Mouse (Mus musculus) liver, embryonic 16.5 days (tissue): ENCODE results near the gene Fads6. TPM values are rescaled to one million over a fixed set of nuclear protein-coding genes. Genes with fewer than 3 reads are reported as not detected.
A peak's percentile ranks its signal among the peaks of the same experiment; 100 is the strongest.

Experiments used
- ATAC-seq: fragments of 200-750 bp; cut with Nextera tagmentation; 2 replicates; pipeline ENCODE4 v1.8.0; 2017; ENCODE audit warnings: low read depth, mild to moderate bottlenecking, moderate number of reproducible peaks, moderate library complexity
- H3K27ac ChIP-seq: fragments of 300-500 bp; sonication (generic); 2 replicates; pipeline ENCODE4 v1.5.1; 2014; ENCODE audit warnings: mild to moderate bottlenecking, low read length
- H3K27me3 ChIP-seq: fragments of 300-500 bp; sonication (generic); 2 replicates; pipeline ENCODE4 v1.6.1; 2014; ENCODE audit warnings: low read depth, low read length, mixed read lengths; ENCODE audit not compliant: control insufficient read depth, insufficient read depth
- H3K36me3 ChIP-seq: fragments of 300-500 bp; sonication (generic); 2 replicates; pipeline ENCODE4 v1.6.1; 2014; ENCODE audit warnings: mild to moderate bottlenecking; ENCODE audit not compliant: control insufficient read depth, insufficient read depth
- H3K4me1 ChIP-seq: fragments of 300-500 bp; sonication (generic); 2 replicates; pipeline ENCODE4 v1.6.1; 2014; ENCODE audit warnings: low read depth, low read length, mixed read lengths; ENCODE audit not compliant: control insufficient read depth
- H3K4me2 ChIP-seq: fragments of 300-500 bp; sonication (generic); 2 replicates; pipeline ENCODE4 v1.6.1; 2014; ENCODE audit warnings: low read depth, low read length, mixed read lengths
- H3K4me3 ChIP-seq: fragments of 300-500 bp; sonication (generic); 2 replicates; pipeline ENCODE4 v1.5.1; 2014; ENCODE audit warnings: low read depth, mild to moderate bottlenecking, low read length
- H3K9ac ChIP-seq: fragments of 300-500 bp; sonication (generic); 2 replicates; pipeline ENCODE4 v1.6.1; 2014; ENCODE audit warnings: low read depth, low read length
- H3K9me3 ChIP-seq: fragments of 300-500 bp; sonication (generic); replicated peaks from 2 replicates; pipeline ENCODE4 v1.6.1; 2016; ENCODE audit warnings: low read length; ENCODE audit not compliant: control insufficient read depth
- WGBS: fragments of 180-500 bp; shearing (Covaris S2); extraction: QIAGEN DNeasy Blood & Tissue Kit; methylation state at CpG from one replicate; pipeline ENCODE4 v1.1.7; 2014; ENCODE audit not compliant: insufficient replicate concordance; 5-methylcytosine and 5-hydroxymethylcytosine counted together
- polyA plus RNA-seq: library from polyadenylated mRNA; unstranded; fragments of >200 nt; fragmentation: Nextera tagmentation; extraction: Ambion mirVana; gene quantifications from 2 replicates; pipeline ENCODE4 v1.2.1, GENCODE M21; 2015

Fads6 gene
- polyA plus RNA-seq, 1 experiment from 2014 or later: 4.5 TPM

DNA sequence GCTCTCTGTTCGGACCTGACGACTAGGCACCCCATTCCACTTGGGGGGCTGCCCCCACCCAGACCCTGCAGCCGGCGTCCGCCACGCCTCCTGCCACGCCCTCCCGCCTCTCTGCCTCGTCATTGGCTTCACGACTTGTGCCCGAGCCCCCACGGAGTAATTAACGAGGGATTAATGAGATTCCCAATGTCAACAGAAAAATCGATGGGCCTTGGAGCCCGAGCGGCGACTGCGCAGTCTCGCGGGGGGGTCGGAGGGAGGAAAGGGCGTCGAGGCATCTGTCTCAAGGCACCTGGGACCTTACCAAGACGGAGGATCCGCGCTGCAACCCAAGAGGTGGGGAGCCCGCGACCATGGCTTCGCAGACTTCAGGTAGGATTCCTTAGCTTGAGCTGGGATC is 37.1 kb upstream of the Fads6 start, which contains the start of gene Otop3:
Gene Otop3 (plus strand): TSS at position 201 of the 400 bp plus-strand sequence.
- Histone ChIP-seq H3K27ac (no peak within 1 kb of the TSS), H3K4me3 (no peak within 1 kb of the TSS), H3K9me3 (no peaks in the 10 kb centered on the region), H3K36me3 (no peaks in the 10 kb centered on the region), H3K4me1 (no peaks in the 10 kb centered on the region), H3K9ac (no peak within 1 kb of the TSS), H3K4me2 (no peak within 1 kb of the TSS; the same call in 1 of the 2 replicates), H3K27me3 (peaks cover 41% of the 10 kb centered on the region)
- WGBS: 6% methylated on average over 29 of the region's 29 CpGs
- no peak for ATAC-seq

DNA sequence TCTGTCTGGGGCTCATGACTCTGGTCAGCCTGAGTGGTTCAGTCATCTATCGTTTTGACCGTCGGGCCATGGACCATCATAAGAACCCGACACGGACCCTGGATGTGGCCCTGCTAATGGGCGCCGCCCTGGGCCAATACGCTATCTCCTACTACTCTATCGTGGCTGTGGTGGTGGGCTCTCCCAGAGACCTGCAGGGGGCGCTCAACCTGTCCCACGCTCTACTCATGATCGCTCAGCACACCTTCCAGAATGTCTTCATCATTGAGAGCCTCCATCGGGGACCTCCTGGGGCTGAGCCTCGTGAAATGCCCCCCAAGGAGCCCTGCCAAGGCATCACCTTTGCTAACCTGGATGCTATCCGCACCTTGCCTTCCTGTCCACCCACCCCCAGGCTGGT is 31.9 kb upstream of the Fads6 start:
- no peak overlapping the region for H3K4me3 ChIP-seq
- H3K4me1 ChIP-seq: no peaks in the 10 kb centered on the region
- H3K9ac ChIP-seq: no peak overlapping the region
- H3K9me3 ChIP-seq: no peaks in the 10 kb centered on the region
- H3K27me3 ChIP-seq: peaks cover 23% of the 10 kb centered on the region
- WGBS: 58% methylated on average over 15 of the region's 15 CpGs
- H3K27ac ChIP-seq: no peak overlapping the region
- H3K36me3 ChIP-seq: no peaks in the 10 kb centered on the region
- no peak for ATAC-seq
- H3K4me2 ChIP-seq: no peak overlapping the region

DNA sequence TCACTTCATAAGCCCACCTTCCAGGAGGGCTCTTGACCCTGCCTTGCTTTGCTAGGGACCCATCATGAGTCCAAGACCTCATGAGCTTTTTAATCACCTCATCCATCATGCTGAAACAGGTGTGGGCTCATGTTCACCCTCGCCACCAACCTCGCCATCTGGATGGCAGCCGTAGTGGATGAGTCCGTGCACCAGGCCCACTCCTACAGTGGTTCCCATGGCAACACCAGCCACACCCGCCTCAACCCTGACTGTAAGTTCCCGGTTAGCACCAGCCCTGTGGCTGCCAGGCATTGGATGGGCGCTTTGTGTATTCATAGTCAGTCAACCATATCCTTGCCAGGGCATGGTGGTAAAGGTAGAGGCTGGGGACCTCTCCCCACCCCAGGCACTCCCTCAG is 29.3 kb upstream of the Fads6 start:
- H3K4me2 ChIP-seq: no peak overlapping the region

DNA sequence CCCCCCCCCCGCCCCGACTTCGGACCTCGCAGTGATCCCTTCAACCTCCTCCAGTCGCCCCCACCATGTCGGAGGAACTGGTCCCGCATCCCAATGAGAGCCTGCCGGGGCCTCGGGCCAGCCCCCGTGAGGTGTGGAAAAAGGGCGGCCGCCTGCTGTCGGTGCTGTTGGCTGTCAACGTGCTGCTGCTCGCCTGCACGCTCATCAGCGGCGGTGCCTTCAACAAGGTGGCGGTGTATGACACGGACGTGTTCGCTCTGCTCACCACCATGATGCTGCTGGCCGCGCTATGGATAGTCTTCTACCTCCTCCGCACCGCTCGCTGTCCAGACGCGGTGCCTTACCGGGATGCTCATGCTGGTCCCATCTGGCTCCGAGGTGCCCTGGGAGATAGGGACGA is 25.9 kb upstream of the Fads6 start:
- H3K4me1 ChIP-seq: no peaks in the 10 kb centered on the region; the same call in 1 of the 2 replicates
- peaks cover 65% of the 10 kb centered on the region for H3K27me3 ChIP-seq
- H3K9ac ChIP-seq: no peak overlapping the region
- no peak overlapping the region for H3K4me2 ChIP-seq
- no peak overlapping the region for H3K27ac ChIP-seq
- WGBS: 15% methylated on average over 32 of the region's 32 CpGs
- H3K9me3 ChIP-seq: no peaks in the 10 kb centered on the region
- no peak overlapping the region for H3K4me3 ChIP-seq
- ATAC-seq: no peak
- no peaks in the 10 kb centered on the region for H3K36me3 ChIP-seq

More for the DNA sequence above, 29.3 kb upstream of the Fads6 start:
- WGBS: 53% methylated on average over 7 of the region's 7 CpGs
- peaks cover 31% of the 10 kb centered on the region for H3K27me3 ChIP-seq
- H3K4me3 ChIP-seq: no peak overlapping the region
- H3K9ac ChIP-seq: no peak overlapping the region
- no peaks in the 10 kb centered on the region; the same call in 1 of the 2 replicates for H3K4me1 ChIP-seq
- no peak overlapping the region for H3K27ac ChIP-seq
- no peaks in the 10 kb centered on the region for H3K36me3 ChIP-seq
- no peaks in the 10 kb centered on the region for H3K9me3 ChIP-seq
- ATAC-seq: no peak

DNA sequence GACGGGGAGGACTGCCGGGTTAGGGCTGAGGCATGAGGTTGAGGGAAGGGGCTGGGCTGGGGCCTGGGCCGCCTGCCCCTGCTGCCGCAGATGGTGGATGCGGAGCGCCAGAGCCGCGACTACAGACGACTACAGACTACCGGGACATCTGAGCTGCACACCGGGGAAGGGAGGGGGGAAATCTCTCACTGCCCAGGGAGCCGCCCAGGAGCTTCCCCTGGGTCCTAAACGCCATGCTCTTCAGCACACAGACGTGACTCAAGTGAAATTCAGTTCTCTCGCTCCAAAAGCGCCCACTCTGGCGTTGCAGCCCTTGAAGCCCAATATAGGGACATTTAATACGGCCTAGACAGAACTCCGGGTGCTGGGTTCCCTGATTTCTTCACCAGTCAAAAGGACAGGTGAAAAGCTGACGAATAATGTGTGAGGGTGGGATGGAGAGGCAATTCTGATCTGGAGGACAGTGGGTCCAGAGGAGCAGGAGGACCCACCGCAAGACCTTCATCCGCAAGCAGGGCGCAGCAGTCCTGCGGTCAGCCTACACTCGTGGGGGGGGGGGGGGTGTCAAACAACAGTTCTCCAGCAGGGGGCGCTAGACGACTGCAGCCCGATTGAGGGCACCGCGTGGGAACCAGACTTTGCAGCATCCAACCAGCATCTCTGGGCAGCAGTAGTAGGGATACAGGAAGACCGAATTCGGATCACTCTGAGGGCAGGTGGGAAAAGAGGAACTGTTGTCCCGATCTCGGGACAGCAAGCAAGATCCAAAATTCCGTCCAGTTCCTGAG is 24.6 kb upstream of the Fads6 start, which contains the start of gene Ush1g:
Gene Ush1g (minus strand): TSS at position 136 of the 788 bp plus-strand sequence.
- WGBS: 6% methylated on average over 35 of the region's 35 CpGs
- no peak within 1 kb of the TSS for H3K27ac ChIP-seq
- no peaks in the 10 kb centered on the region; the same call in 1 of the 2 replicates for H3K4me1 ChIP-seq
- H3K9ac ChIP-seq: no peak within 1 kb of the TSS
- no peaks in the 10 kb centered on the region for H3K9me3 ChIP-seq
- H3K4me3 ChIP-seq: peak within 1 kb of the TSS; percentile 15; the same call in 1 of the 2 replicates
- peaks cover 77% of the 10 kb centered on the region for H3K27me3 ChIP-seq
- no peak for ATAC-seq
- no peaks in the 10 kb centered on the region for H3K36me3 ChIP-seq
- no peak within 1 kb of the TSS for H3K4me2 ChIP-seq

DNA sequence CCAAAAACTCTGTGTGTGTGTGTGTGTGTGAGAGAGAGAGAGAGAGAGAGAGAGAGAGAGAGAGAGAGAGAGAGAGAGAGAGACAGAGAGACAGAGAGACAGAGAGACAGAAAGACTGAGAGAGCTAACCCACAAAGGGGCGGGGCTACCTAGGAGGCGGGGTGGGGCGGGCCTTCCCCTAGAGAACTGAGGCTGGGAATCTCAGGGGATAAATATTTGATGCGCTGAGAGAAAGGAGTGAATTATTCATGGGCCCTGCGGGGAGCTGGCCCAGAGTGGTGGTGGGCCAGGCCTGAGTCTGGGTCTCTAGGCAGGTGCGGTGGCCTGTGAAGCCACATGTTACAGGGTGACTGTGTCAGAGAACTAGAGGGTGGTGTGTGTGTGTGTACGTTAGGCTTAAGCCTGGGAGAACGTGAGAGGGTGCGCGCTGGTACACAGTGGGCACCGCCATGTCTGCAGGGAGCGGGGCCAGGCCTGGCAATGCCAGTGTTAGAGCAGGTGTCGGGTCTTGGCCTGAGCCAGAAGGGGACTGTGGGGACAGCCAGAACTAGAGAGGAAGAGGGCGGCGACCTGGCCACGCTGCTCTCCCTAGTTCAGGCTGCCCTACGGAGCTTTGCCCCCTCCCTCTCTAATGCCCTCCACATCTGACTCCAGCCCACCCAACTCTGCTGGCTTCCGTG is 22.4 kb upstream of the Fads6 start:
- H3K27me3 ChIP-seq: peaks cover 92% of the 10 kb centered on the region
- WGBS: 4% methylated on average over 18 of the region's 18 CpGs
- H3K27ac ChIP-seq: no peak overlapping the region
- no peaks in the 10 kb centered on the region for H3K36me3 ChIP-seq
- ATAC-seq: no peak
- no peak overlapping the region for H3K4me2 ChIP-seq
- H3K9me3 ChIP-seq: no peaks in the 10 kb centered on the region
- no peaks in the 10 kb centered on the region; the same call in 1 of the 2 replicates for H3K4me1 ChIP-seq
- no peak overlapping the region for H3K4me3 ChIP-seq
- H3K9ac ChIP-seq: no peak overlapping the region

DNA sequence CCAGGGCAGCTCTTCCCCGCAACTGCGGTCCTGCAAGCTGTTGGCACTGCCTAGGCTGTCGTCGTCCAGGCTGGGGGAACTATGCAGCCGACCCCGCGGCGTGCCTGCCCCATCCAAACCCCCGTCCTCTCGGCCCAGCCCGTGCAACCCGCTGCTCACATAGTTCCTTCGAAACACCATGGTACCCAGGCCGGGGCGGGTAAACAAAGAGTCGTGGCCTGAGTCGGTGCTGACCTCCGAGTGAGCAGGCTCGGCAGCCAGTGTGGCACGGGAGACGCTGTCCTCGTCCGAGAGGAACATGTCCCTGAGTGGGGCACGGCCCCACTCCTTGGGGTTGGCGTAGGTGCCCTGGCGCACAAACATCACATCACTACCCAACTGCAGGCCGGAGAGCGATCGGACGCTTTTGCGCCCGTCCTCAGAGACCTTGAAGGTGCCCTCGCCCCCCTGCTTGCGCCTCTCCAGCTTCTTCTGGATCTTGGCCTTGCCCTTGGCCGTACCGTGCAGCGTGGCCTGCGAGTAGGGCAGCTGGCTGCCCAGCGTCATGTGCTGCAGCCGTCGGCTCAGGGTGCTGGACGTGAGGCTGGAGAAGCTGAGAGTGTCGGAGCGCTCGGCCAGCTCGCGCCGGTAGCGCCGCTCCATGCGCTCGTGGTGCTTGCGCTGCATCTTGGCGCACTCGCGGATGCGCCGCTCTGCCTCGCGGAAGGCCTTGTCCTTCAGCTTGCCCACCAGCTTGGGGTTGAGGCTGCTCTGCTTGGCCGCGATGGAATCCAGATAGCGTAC is 21.0 kb upstream of the Fads6 start:
- H3K27me3 ChIP-seq: peaks cover 78% of the 10 kb centered on the region
- 6% methylated on average over 63 of the region's 63 CpGs for WGBS
- no peaks in the 10 kb centered on the region for H3K9me3 ChIP-seq
- H3K4me2 ChIP-seq: no peak overlapping the region
- no peaks in the 10 kb centered on the region; the same call in 1 of the 2 replicates for H3K4me1 ChIP-seq
- no peaks in the 10 kb centered on the region for H3K36me3 ChIP-seq
- no peak overlapping the region for H3K27ac ChIP-seq
- no peak overlapping the region for H3K4me3 ChIP-seq
- ATAC-seq: no peak
- no peak overlapping the region for H3K9ac ChIP-seq

DNA sequence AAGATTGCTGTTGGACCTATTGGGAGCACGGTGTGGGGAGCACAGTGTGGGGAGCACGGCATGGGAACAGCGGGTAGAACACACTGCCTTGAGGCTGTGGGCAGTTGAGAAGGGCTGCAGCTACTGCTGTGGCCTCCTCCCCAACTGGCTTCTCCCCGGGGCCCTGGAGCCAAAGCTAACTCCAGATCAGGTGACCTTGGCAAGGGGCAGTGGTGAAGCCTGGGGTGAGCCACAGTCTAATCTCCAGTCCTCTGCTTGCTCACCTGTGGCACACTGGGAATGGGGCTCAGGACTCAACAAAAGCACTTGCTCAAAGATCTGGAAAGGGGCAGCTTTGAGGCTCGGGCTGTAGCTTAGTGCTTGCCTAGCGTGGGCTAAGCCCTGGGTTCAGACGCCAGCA is 19.7 kb upstream of the Fads6 start:
- Histone ChIP-seq H3K4me2 (no peak overlapping the region), H3K9me3 (no peaks in the 10 kb centered on the region), H3K27me3 (peaks cover 68% of the 10 kb centered on the region), H3K36me3 (no peaks in the 10 kb centered on the region), H3K9ac (no peak overlapping the region), H3K4me1 (no peaks in the 10 kb centered on the region; the same call in 1 of the 2 replicates), H3K27ac (no peak overlapping the region), H3K4me3 (no peak overlapping the region)
- WGBS: 51% methylated on average over 7 of the region's 7 CpGs
- ATAC-seq: no peak
